Mouse (Mus musculus): ENCODE data around the gene Six6.
A peak's percentile ranks its signal among the peaks of the same experiment; 100 is the strongest.

Gene Six6

DNA sequence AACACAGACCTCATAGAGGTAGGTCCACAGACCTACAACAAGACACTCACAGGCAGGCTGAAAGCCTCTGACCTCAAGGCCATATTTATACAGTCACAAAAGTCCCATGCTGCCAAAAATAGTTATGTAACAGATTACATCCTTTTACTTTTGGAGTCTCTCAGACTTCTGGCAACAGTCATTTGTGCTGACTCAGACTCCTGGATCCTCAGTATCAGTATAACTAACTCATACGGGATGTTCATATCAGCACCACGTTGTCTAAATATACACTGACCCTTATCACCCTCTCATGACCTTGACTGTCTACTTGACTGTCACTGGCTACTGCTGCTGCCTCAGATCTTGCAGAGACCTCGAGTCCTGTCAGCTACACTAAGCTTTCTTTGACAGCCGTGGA, 15.2 kb downstream of the Six6 start:
- no peak for DNase-seq (ENCODE audit: extremely low read depth, insufficient read length, low spot score)

GRCm38 (mm10) chr12:72957829-72958424, 18.2 kb downstream of the Six6 start:
- no peak for DNase-seq (ENCODE audit: extremely low read depth, insufficient read length, low spot score)

GRCm38 (mm10) chr12:72958446-72958845, 18.8 kb downstream of the Six6 start:
- DNase-seq (ENCODE audit: extremely low read depth, insufficient read length, low spot score): no peak

DNA sequence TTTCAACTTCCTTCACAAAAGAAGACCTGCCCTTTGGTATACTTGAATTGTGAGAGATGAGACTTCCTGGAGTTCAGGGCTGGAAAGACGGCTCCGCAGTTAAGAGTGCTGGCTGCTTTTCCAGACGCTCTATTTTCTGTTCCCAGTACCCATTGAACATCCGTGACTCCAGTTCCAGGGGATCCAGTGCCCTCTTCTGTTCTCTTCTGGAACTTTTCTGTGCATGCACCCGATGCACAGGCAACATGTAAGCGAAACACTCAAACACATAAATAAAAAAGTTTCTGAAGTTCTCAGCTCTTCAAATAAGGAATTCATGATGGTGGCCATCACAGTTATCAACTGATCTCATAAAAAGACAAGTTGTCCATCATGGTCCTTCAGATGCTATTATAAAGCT, 23.1 kb downstream of the Six6 start:
- no peak for DNase-seq (ENCODE audit: extremely low read depth, insufficient read length, low spot score)

DNA sequence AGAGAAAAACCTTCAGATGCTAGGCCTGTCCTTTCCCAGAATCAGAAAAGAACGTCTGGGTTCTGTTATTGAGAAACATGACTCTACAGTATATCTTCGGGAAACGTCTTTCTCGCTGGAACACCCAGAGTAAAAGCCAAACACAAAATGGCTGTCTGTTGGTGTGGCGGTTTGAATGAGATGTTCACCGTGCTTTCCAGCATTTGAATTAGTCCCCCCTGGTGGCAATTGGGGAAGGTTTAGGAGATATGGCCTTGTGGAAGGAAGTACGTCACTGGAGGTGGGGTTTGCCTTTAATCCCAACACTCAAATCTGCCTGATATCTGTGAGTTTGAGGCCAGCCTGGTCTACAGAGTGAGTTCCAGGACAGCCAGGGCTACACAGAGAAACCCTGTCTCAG, 27.8 kb downstream of the Six6 start:
- DNase-seq (ENCODE audit: extremely low read depth, insufficient read length, low spot score): no peak

DNA sequence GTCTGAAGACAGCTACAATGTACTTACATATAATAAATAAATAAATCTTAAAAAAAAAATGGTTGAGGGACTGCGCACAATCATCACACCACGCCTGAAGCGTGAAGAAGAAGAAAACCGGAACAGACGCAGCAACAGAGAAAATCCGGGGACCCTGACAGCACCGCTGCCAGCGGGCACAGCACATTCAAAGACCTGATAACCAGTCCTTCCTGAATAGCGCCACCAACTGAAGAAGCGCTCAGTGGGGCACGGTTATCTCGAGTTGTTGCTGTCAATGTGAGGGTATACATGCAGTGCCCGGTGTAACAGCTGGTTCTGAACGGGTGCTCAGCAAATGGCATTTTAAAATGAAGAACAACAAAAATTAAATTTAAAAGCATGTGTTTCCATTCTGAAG, 30.9 kb downstream of the Six6 start:
- no peak for DNase-seq (ENCODE audit: extremely low read depth, insufficient read length, low spot score)

DNA sequence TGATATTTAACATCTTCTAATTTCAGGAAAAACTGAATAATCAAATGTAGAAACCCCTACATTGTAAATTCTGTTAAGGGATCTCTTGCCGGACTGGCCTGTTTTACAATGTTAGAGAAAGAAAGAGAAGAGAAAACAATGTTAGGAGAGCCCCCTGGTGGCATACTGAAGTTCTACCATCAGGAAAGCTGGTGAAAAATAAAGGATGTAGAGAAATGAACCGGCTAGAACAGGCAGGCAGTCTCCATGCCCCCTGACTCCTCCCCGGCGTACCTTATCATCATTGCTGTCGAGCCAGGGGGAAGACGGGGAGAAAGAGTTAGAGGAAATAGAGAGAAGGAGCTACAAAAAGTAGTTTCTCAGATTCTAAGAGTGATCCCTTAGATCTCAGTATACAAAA, 33.5 kb downstream of the Six6 start:
- DNase-seq (ENCODE audit: extremely low read depth, insufficient read length, low spot score): no peak

- no peak for DNase-seq (ENCODE audit: extremely low read depth, insufficient read length, low spot score)
These were observed 36.5 kb downstream of the Six6 start for GRCm38 (mm10) chr12:72976172-72976571.

- peak; percentile 41 for DNase-seq (ENCODE audit: extremely low read depth, insufficient read length, low spot score)
These were observed 37.0 kb downstream of the Six6 start for GRCm38 (mm10) chr12:72976718-72977117.

- DNase-seq (ENCODE audit: extremely low read depth, insufficient read length, low spot score): no peak
These were observed 38.2 kb downstream of the Six6 start for GRCm38 (mm10) chr12:72977851-72978250.

- DNase-seq (ENCODE audit: extremely low read depth, insufficient read length, low spot score): no peak
These were observed 39.5 kb downstream of the Six6 start for GRCm38 (mm10) chr12:72979236-72979635.

DNA sequence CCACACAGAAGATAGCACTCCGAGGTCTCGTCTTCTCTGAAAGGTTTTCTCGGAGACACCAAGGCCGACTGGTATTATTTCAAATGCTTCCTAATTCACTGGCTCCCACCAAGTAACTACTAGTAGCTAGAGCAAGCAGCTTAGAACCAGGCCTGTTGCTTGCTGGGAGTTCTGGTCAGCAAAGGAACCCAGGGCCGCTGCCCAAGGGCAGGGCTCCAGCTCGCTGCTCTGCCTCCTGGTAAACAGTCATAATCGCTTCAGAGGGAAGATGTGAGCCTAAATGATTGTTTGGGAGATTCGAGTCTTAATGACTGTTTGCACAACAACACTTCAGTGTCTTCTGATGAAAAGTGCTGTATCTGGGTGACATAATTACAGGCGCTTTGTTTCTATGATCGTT, 42.9 kb downstream of the Six6 start:
- peak; percentile 19 for DNase-seq (ENCODE audit: extremely low read depth, insufficient read length, low spot score)

DNA sequence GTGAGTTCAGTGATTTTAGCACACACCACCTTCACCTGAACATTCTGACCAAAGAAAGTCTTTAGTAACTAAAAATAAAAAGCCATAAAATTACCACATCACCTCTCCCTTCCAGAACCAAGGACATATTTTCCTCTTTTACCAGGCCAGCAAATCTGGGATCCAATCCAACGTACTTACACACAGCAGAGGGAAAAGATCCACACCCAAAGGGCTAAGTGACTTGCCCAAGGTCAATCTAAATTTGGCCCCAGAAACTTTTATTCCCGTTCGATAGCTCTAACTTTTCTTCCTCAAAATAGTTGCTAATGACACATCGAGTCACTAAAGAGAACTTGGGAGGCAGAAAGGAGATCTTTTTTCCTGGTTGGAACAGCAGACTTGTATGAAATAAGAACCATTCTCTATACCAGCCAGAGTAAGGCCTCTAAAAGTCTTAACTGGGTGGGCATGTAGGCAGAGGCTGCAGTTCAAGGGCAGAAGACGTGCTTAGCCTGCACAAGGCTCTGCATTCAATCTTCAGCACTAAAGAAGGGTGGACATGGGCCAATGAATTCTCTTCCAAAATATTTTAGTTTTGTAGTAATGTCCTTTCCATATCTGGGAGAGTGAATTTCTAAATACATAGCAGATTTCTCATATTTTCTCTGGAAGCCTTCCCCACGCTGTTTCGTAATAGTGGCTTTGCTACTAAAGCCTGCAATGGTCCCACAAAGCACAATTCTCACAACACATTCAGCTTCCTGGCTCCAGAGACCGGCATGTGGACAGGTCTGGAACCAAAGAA, 43.6 kb downstream of the Six6 start:
- DNase-seq (ENCODE audit: extremely low read depth, insufficient read length, low spot score): peak; percentile 48

Measured in 3134 (cell line).